Mouse (Mus musculus) frontal cortex, postnatal 10 days (tissue): ENCODE results near the gene Iqcg.

ENCODE experiments used
- DNase-seq, 2 experiments: peaks; one replicate each; pipeline ENCODE4 v3.0.0; 2022; ENCODE audit warnings: low spot score in 2 of 2, mixed read lengths in 1 of 2

The Iqcg gene

DNA sequence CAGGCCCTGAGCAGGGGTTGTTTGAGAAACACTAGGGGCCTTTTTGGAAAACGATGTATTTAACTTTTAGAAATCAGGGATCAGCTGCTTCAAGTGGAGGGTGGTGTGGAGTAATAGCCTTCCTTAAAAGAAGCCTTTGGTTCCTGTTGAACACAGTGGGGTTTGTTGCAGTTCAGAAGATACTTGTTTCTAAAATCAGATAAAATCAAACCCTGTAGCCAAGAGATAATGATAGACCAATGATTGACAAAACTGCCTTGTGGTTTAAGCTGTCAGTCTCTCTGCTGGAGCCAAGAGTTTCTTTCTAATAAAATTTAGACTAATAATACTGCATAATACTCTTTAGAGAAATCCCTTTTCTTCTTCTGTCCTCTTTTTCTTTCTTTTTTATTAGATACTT lies 75.8 kb downstream of the Iqcg start:
- no peak for DNase-seq

DNA sequence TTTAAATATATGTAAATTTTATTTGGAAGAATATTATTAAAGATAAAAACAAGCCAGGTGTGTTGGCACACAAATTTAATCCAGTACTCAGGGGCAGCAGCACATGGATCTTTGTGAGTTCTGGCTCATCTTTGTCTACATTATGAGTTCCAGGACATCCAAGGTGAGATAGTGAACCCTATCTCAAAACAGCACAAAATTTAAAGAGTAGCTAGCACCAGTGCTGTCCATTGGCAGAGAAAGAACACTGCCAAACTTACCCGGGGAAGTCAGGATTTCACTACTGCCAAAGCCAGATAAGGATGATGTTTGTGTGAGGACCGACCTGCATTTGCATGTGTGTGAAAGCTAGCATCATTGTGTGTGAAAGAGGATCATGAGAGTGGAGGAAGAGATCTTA lies 83.0 kb downstream of the Iqcg start:
- DNase-seq, result no peak

DNA sequence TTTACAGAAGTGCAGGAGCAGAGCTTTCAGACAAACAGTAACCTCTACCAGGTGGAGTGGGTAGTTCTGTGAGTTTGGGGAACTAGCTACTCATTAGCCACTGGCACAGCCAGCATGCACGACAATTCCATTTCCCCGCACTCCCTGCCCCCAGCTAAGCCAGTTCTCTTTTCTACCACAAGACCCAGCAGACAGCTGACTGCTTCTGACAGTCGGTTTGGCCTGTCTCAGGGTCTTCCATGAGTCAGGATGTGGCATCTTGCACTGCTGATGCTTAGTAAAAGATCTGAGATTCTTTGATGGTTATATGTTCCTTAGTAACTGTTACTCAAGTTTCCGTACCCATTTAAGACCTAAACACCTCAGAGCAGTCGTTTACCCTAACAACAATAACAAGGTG lies 83.5 kb downstream of the Iqcg start:
- peak in 1 of 2 experiments; percentile 11 for DNase-seq
